Mouse (Mus musculus): ENCODE data around the gene AI854703. TPM values are rescaled to one million over a fixed set of nuclear protein-coding genes. Genes with fewer than 3 reads are reported as not detected.

Gene AI854703
- polyA plus RNA-seq, 1 experiment: 14.0 TPM

DNA sequence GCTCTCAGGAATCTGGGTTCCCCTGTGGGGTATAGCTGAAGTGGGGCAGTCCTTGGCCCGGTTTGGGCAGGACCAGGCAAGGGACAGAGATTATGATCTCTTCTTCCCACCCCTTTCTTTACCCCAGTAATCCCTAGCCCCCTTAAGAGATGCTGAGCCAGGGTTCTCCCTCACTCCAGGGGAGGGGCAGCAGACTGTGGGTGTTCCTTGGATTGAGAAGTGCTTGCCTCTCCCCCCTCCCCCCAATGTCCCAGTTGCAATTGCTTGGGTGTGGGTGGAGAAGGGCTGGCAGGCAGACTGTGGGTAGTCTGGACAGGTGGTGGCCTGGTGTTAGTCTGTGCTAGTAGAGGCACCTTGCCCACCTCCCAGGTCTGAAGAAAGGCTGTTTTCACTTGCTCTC is 31.3 kb upstream of the AI854703 start:
- TF ChIP-seq POLR2A (IDR thresholded peaks at IDR 0.05; ENCODE audit: borderline replicate concordance, extremely low read depth, insufficient read depth, insufficient read length, poor library complexity, severe bottlenecking) (no peak), CTCF (IDR thresholded peaks at IDR 0.05; ENCODE audit: borderline replicate concordance, extremely low read depth, insufficient read depth, insufficient read length) (no peak)
- DNase-seq (ENCODE audit: low read depth): no peak

DNA sequence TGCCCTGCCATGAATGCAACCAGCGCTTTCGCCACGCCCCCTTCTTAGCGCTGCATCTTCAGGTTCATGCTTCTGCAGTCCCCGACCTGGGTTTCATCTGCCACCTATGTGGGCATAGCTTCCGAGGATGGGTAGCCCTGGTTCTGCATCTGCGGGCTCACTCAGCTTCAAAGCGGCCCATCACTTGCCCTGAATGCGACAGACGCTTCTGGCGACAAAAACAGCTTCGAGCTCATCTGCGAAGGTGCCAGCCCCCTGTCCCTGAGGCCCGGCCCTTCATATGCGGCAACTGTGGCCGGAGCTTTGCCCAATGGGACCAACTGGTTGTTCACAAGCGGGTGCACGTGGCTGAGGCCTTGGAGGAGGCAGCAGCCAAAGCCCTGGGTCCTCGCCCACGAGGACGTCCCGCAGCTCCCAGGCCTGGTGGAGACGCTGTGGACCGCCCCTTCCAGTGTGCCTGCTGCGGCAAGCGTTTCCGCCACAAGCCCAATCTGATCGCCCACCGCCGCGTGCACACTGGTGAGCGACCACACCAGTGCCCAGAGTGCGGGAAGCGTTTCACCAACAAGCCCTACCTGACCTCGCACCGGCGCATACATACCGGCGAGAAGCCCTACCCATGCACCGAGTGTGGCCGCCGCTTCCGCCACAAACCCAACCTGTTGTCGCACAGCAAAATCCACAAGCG is 29.9 kb upstream of the AI854703 start:
- no peak for TF ChIP-seq CTCF (IDR thresholded peaks at IDR 0.05; ENCODE audit: borderline replicate concordance, extremely low read depth, insufficient read depth, insufficient read length)
- no peak for TF ChIP-seq POLR2A (IDR thresholded peaks at IDR 0.05; ENCODE audit: borderline replicate concordance, extremely low read depth, insufficient read depth, insufficient read length, poor library complexity, severe bottlenecking)
- DNase-seq (ENCODE audit: low read depth): no peak

DNA sequence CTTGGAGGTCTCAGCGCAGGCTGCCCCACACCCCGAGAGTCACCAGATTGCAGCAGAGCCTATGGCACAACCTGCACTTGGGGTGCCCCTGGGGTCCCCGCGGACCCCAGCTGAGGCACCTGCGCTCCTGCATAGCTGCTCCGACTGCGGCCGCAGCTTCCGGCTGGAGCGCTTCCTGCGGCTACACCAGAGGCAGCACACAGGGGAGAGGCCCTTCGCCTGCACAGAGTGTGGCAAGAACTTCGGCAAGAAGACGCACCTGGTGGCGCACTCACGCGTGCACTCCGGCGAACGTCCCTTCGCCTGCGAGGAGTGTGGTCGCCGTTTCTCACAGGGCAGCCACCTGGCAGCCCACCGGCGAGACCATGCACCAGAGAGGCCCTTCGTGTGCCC is 29.3 kb upstream of the AI854703 start:
- TF ChIP-seq POLR2A (IDR thresholded peaks at IDR 0.05; ENCODE audit: borderline replicate concordance, extremely low read depth, insufficient read depth, insufficient read length, poor library complexity, severe bottlenecking): no peak
- no peak for TF ChIP-seq CTCF (IDR thresholded peaks at IDR 0.05; ENCODE audit: borderline replicate concordance, extremely low read depth, insufficient read depth, insufficient read length)
- DNase-seq (ENCODE audit: low read depth): no peak

DNA sequence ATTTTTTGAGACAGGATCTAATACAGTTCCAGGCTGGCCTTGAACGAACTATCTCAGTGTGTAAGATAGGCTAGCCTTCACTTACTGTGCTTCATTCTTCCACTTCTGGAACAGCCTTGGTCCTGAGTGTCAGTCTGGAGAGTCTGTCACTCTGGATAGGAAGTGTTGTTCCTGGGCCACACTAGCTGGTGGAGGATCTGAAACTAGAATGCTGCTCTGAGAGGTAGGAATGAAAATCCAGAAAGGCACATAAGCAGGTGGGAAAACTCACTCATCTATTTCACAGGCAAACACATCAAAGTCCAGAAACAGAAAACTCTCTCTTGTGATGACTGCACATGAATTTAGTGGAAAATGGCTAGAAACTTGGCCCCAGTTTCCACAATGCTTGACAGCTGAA is 26.0 kb upstream of the AI854703 start:
- no peak for DNase-seq (ENCODE audit: low read depth)

DNA sequence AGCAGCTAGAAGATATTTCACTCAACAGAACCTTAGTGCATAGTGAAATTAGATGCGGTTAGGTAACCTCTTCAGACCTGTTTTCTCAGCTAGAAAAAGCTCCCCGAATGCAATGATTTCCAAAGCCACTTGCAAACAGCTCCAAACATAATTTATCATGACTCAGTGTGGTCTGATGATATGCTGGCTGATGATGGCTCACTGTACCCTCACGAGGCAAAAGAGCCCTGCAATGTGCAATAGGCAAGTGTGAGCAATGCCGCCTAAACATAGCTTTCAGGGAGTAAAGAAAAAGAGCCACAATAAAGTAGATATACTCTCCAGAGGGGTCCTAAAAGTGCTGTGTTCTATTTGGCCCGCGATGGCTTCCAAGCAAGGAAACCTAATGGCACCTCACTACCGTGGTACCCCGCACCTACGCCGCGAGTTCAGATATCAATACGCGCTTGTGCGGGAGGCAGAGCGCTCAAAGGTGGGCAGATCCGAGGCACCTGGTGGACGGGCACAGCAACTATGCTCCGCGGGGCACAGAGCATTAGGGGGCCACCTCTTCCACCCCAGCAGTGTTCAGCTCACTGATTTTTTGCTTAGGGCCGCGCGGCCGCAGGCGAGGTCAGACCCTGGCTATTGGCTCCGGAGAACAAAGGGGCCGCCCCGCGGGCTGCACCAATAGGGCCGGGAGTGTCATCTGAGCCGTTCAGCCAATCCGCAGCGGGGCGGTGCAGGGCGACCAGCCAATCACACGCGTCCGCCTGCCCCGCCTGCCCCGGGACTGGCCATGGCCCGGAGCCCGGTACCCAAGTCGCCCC is 25.1 kb upstream of the AI854703 start, which contains the start of gene Zfp775:
TSS of gene Zfp775 (plus strand) at position 793 of the 809 bp plus-strand sequence.
- DNase-seq (ENCODE audit: low read depth): peak; percentile 98
- peak; percentile 71; the same call in 1 of the 2 replicates for TF ChIP-seq POLR2A (IDR thresholded peaks at IDR 0.05; ENCODE audit: borderline replicate concordance, extremely low read depth, insufficient read depth, insufficient read length, poor library complexity, severe bottlenecking)
- no peak for TF ChIP-seq CTCF (IDR thresholded peaks at IDR 0.05; ENCODE audit: borderline replicate concordance, extremely low read depth, insufficient read depth, insufficient read length)

More for the DNA sequence above, 26.0 kb upstream of the AI854703 start:
- no peak for TF ChIP-seq CTCF (IDR thresholded peaks at IDR 0.05; ENCODE audit: borderline replicate concordance, extremely low read depth, insufficient read depth, insufficient read length)
- TF ChIP-seq POLR2A (IDR thresholded peaks at IDR 0.05; ENCODE audit: borderline replicate concordance, extremely low read depth, insufficient read depth, insufficient read length, poor library complexity, severe bottlenecking): no peak

DNA sequence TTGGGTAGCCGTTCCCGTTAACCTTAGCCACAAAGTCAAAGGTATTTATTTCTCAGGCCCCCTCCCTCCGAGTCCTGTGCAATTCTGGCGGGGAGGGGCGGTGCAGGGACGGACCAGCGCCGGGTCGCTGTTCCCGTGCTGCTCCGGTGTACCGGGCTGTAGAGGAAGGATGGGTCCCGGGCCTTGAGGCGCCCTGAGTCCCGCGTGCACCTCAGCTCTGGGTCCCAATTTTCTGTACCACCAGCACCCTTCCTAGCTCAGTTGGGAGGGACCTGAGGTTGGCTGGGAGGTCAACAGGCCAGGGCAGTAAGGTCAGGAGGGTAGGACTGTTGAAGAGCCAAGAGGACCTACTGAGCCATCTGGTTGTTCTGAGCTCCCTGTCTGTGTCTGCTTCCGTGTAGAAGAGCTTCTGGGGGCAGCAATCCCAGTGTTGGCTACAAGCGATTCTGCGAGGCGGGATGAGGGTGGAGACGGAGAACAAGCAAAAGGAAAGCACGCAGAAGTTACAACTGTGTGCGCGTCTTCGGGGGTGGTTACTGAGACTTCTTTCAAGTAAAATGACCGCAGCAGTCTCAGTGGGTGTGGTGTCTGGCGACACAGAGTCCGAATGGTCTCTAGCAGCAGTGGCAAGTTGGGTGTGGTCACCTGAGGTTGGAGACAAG is 24.4 kb upstream of the AI854703 start:
- TF ChIP-seq POLR2A (IDR thresholded peaks at IDR 0.05; ENCODE audit: borderline replicate concordance, extremely low read depth, insufficient read depth, insufficient read length, poor library complexity, severe bottlenecking) (no peak; the same call in 1 of the 2 replicates), CTCF (IDR thresholded peaks at IDR 0.05; ENCODE audit: borderline replicate concordance, extremely low read depth, insufficient read depth, insufficient read length) (no peak)
- peak; percentile 70 for DNase-seq (ENCODE audit: low read depth)

DNA sequence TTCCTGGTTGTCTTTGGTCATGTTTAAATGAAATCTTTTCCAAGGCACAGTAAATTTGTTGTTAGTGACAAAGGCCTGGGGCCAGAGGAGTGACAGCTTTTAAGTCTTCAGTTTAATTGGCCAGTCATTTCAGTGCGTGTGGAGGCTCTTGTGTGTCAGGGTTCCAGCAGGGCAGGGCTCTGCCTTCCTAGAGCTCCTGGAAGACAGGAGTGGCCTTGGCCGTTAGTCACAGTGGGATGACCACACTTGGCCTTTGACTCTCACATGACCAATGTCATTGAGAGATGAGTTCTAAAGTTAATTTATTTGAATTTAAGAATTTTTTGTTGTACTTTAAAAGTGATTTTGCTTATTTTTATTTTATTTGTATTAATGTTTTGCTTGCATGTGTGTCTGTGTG is 18.4 kb upstream of the AI854703 start:
- no peak for DNase-seq (ENCODE audit: low read depth)
- TF ChIP-seq CTCF (IDR thresholded peaks at IDR 0.05; ENCODE audit: borderline replicate concordance, extremely low read depth, insufficient read depth, insufficient read length): no peak
- TF ChIP-seq POLR2A (IDR thresholded peaks at IDR 0.05; ENCODE audit: borderline replicate concordance, extremely low read depth, insufficient read depth, insufficient read length, poor library complexity, severe bottlenecking): no peak

DNA sequence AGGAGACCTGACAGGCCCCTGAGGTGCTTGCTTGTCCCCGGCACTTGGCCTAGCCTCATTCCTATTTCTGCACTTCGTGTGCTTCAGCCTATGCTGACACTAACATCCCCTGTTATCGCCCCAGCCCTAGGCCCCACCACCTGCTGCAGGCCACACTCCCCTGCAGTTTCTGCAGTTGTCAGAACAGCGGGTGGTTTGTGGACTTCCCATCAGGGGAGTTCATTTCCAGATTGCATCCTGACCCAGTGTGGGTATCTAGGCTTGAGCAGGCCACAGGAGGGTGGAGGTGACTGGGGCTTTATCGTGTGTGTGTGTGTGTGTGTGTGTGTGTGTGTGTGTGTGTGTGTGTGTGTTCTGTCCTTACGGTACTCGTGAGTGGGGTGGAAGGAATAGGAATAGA is 17.1 kb upstream of the AI854703 start:
- DNase-seq (ENCODE audit: low read depth): no peak

DNA sequence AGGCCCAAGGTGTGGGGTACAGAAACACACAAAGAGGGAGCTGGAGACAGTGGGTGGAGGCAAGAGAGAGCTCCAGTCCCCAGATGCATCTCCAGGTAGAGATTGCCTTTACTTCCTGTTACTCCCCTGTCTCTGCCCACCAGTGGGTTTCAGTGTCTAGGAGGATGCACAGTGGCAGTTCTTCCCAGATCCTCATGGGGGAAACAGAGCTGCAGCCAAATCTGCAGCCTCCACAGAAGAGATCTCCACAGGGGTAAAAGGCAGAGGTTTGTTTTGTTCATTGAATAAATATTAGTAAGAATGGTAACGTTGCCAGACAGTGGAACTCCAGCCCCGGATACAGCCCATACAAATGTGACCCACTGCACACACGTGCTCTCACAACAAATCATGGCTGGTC is 15.9 kb upstream of the AI854703 start:
- no peak for DNase-seq (ENCODE audit: low read depth)
- TF ChIP-seq POLR2A (IDR thresholded peaks at IDR 0.05; ENCODE audit: borderline replicate concordance, extremely low read depth, insufficient read depth, insufficient read length, poor library complexity, severe bottlenecking) (no peak), CTCF (IDR thresholded peaks at IDR 0.05; ENCODE audit: borderline replicate concordance, extremely low read depth, insufficient read depth, insufficient read length) (no peak)

More for the DNA sequence above, 17.1 kb upstream of the AI854703 start:
- TF ChIP-seq CTCF (IDR thresholded peaks at IDR 0.05; ENCODE audit: borderline replicate concordance, extremely low read depth, insufficient read depth, insufficient read length) (no peak), POLR2A (IDR thresholded peaks at IDR 0.05; ENCODE audit: borderline replicate concordance, extremely low read depth, insufficient read depth, insufficient read length, poor library complexity, severe bottlenecking) (no peak)

DNA sequence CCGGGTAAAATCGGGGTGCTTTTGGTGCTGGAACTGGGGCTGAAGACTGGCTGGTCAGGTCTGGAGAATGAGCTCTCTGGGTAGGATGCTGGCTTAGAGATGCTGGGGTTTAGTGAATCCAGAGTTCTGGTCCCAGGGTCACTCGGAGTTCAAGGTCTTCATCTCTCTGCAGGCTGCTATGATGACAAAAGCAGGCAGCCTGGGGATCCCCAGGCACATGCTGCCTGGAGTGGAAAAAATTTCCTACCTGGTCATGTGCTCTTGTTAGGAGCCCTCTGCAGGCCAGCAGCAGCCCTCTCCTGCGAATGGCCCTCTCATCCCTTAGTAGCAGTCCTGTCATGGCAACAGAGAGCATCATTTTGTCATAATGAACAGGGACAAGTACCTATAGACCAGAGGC is 13.1 kb upstream of the AI854703 start:
- TF ChIP-seq POLR2A (IDR thresholded peaks at IDR 0.05; ENCODE audit: borderline replicate concordance, extremely low read depth, insufficient read depth, insufficient read length, poor library complexity, severe bottlenecking) (no peak), CTCF (IDR thresholded peaks at IDR 0.05; ENCODE audit: borderline replicate concordance, extremely low read depth, insufficient read depth, insufficient read length) (no peak)
- no peak for DNase-seq (ENCODE audit: low read depth)

DNA sequence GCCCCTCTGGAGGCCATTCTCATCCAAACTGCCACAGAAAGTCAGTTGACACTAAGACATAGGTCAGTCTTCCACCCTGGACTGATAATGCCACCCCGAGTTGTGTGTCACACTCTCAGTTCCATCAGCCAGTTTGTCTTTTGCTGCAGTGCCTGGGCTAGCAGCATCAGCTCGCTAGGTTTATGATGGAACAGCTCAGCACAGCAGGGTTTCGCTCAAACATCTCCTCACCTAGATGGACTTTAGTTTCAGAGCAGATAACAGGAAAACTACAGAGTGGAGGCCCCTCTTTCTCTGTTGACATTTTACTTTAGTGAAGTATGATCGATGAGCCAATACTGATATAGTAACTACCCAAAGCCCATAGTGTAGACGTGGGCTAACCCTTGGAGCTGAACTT is 11.8 kb upstream of the AI854703 start:
- no peak for TF ChIP-seq POLR2A (IDR thresholded peaks at IDR 0.05; ENCODE audit: borderline replicate concordance, extremely low read depth, insufficient read depth, insufficient read length, poor library complexity, severe bottlenecking)
- TF ChIP-seq CTCF (IDR thresholded peaks at IDR 0.05; ENCODE audit: borderline replicate concordance, extremely low read depth, insufficient read depth, insufficient read length): no peak
- DNase-seq (ENCODE audit: low read depth): no peak
